In genomic region chr11:106383051-106383790, GRCm38 (mm10) we compare ENCODE assay signal across 11 mouse cellular contexts. TPM values are rescaled to one million over a fixed set of nuclear protein-coding genes. Genes with fewer than 3 reads are reported as not detected.
DNase-seq lines count a peak whose midpoint lies in the region; ATAC-seq and TF ChIP-seq lines count a peak whose summit lies in the region.
"Had no signal": no experiment of that assay in that cellular context is flagged by ENCODE, and none has a peak within 500 bp of the region (broad histone marks: within the 10 kb centered on the region; RNA-seq: fewer than 3 reads in every experiment).

No protein-coding gene starts in this region.

- no peak for TF ChIP-seq CTCF in kidney, postnatal 0 days (IDR thresholded peaks at IDR 0.05; ENCODE audit: low read depth)
- no peak for TF ChIP-seq CTCF in thymus, adult 2 months (IDR thresholded peaks at IDR 0.05; ENCODE audit: borderline replicate concordance, control insufficient read depth, extremely low read depth, insufficient read depth, low read length, poor library complexity)

- no peak for ATAC-seq in kidney, embryonic 14.5 days (ENCODE audit: low FRiP score, low TSS enrichment)
- ATAC-seq in kidney, postnatal 0 days (replicated peaks; ENCODE audit: low FRiP score, low read depth) = no peak
- ATAC-seq: forebrain, embryonic 14.5 days had no signal

- no peaks in the 10 kb centered on the region for H3K27me3 ChIP-seq in kidney, embryonic 14.5 days (ENCODE audit: control insufficient read depth, insufficient read depth, low read length)
- no peaks in the 10 kb centered on the region for H3K27me3 ChIP-seq in kidney, postnatal 0 days (ENCODE audit: insufficient read depth, low read length)
- no peaks in the 10 kb centered on the region for H3K27me3 ChIP-seq in thymus, adult 2 months (ENCODE audit: control insufficient read depth, insufficient read depth, low read length)
- H3K27me3 ChIP-seq: midbrain, embryonic 12.5 days had no signal

- H3K9me3 ChIP-seq in kidney, embryonic 14.5 days (ENCODE audit: control insufficient read depth, low read length) = no peaks in the 10 kb centered on the region
- H3K9me3 ChIP-seq in kidney, postnatal 0 days (replicated peaks; ENCODE audit: low read length) = no peaks in the 10 kb centered on the region
- H3K9me3 ChIP-seq: midbrain, embryonic 12.5 days had no signal

- 76% methylated on average over 6 of the region's 6 CpGs for WGBS in kidney, embryonic 14.5 days
- WGBS in kidney, postnatal 0 days = 71% methylated on average over 6 of the region's 6 CpGs
- 88% methylated on average over 6 of the region's 6 CpGs for WGBS in thymus, adult 2 months

- no peaks in the 10 kb centered on the region for H3K4me1 ChIP-seq in kidney, embryonic 14.5 days (ENCODE audit: control insufficient read depth, insufficient read depth, low read length)
- peaks cover 17% of the 10 kb centered on the region for H3K4me1 ChIP-seq in brown adipose tissue, adult 24 weeks (ENCODE audit: control insufficient read depth, insufficient read depth, insufficient read length, low read length)
- H3K4me1 ChIP-seq in kidney, postnatal 0 days (replicated peaks; ENCODE audit: insufficient read depth, low read length) = no peaks in the 10 kb centered on the region
- peaks cover 8% of the 10 kb centered on the region for H3K4me1 ChIP-seq in thymus, adult 2 months (replicated peaks; ENCODE audit: control insufficient read depth, insufficient read depth, low read length)
- H3K4me1 ChIP-seq: midbrain, embryonic 12.5 days had no signal

- H3K4me3 ChIP-seq in kidney, embryonic 14.5 days (ENCODE audit: low read length) = no peak overlapping the region
- no peak overlapping the region for H3K4me3 ChIP-seq in brown adipose tissue, adult 24 weeks (ENCODE audit: insufficient read depth, low read depth, low read length)
- H3K4me3 ChIP-seq in kidney, postnatal 0 days (replicated peaks; ENCODE audit: low read depth, low read length) = no peak overlapping the region
- H3K4me3 ChIP-seq in thymus, adult 2 months (ENCODE audit: control insufficient read depth, insufficient read depth, low read length) = no peak overlapping the region
- H3K4me3 ChIP-seq: midbrain, embryonic 12.5 days had no signal

- H3K27ac ChIP-seq in kidney, embryonic 14.5 days (ENCODE audit: low read depth, low read length) = peak overlapping the region; percentile 63
- peak overlapping the region; percentile 80 for H3K27ac ChIP-seq in brown adipose tissue, adult 24 weeks (replicated peaks; ENCODE audit: low read depth, low read length)
- peak overlapping the region; percentile 83 for H3K27ac ChIP-seq in kidney, postnatal 0 days
- no peak overlapping the region for H3K27ac ChIP-seq in thymus, adult 2 months (ENCODE audit: control insufficient read depth, insufficient read depth, low read length)
- H3K27ac ChIP-seq: midbrain, embryonic 12.5 days had no signal

- no peaks in the 10 kb centered on the region for H3K36me3 ChIP-seq in kidney, embryonic 14.5 days (ENCODE audit: control insufficient read depth, insufficient read depth, low read length)
- no peaks in the 10 kb centered on the region for H3K36me3 ChIP-seq in kidney, postnatal 0 days (ENCODE audit: insufficient read depth, low read length)
- peaks cover 42% of the 10 kb centered on the region for H3K36me3 ChIP-seq in thymus, adult 2 months (ENCODE audit: control insufficient read depth, insufficient read depth, low read length)
- H3K36me3 ChIP-seq: midbrain, embryonic 12.5 days had no signal

- no peak for TF ChIP-seq POLR2A in thymus, adult 2 months (IDR thresholded peaks at IDR 0.05; ENCODE audit: control insufficient read depth, extremely low read depth, insufficient read depth, low read length, poor library complexity)

- H3K9ac ChIP-seq in kidney, embryonic 14.5 days (ENCODE audit: low read depth, low read length) = no peak overlapping the region
- H3K9ac ChIP-seq in kidney, postnatal 0 days (ENCODE audit: low read depth, low read length) = no peak overlapping the region
- H3K9ac ChIP-seq: midbrain, embryonic 12.5 days had no signal

- no peak for DNase-seq in kidney, postnatal 14 days
- DNase-seq in 416B (ENCODE audit: low read depth) = peak; percentile 76
- no peak for DNase-seq in kidney, postnatal 0 days (ENCODE audit: low spot score)
- DNase-seq in thymus, adult 2 months = no peak
- DNase-seq in cerebellum, postnatal 4 days (ENCODE audit: low spot score in 2 of 2) = no peak
- DNase-seq: right cerebral cortex, postnatal 25 days; thymus, adult 18-20 months had no signal

- no peak overlapping the region for H3K4me2 ChIP-seq in kidney, embryonic 14.5 days (replicated peaks; ENCODE audit: low read depth, low read length)
- no peak overlapping the region for H3K4me2 ChIP-seq in kidney, postnatal 0 days (ENCODE audit: low read length)
- H3K4me2 ChIP-seq: midbrain, embryonic 12.5 days had no signal

RNA-seq across cellular contexts. Expression of gene Icam2, which starts 4.7 kb away (rescaled TPM):
- polyA plus RNA-seq in kidney, embryonic 14.5 days (2014; fragmentation: Nextera tagmentation; extraction: Ambion mirVana) = 65.4 and 76.2 TPM in 2 replicates
- 12.9 and 21.2 TPM in 2 replicates for polyA plus RNA-seq in brown adipose tissue, adult 24 weeks (2012; ENCODE audit: insufficient read depth, insufficient read length, missing spikeins)
- 62.5 and 63.3 TPM in 2 replicates for polyA plus RNA-seq in kidney, postnatal 0 days (2015; fragmentation: Nextera tagmentation; extraction: Ambion mirVana)
- polyA plus RNA-seq in thymus, adult 2 months (2012; rRNA removed) = 185 and 222 TPM in 2 replicates

RNA-seq across cellular contexts. Expression of gene Prr29, which starts 17.9 kb away (rescaled TPM):
- 0.46 and 0.49 TPM in 2 replicates for polyA plus RNA-seq in kidney, embryonic 14.5 days (2014; fragmentation: Nextera tagmentation; extraction: Ambion mirVana)
- polyA plus RNA-seq in brown adipose tissue, adult 24 weeks (2012; ENCODE audit: insufficient read depth, insufficient read length, missing spikeins) = not detected in 2 replicates
- polyA plus RNA-seq in kidney, postnatal 0 days (2015; fragmentation: Nextera tagmentation; extraction: Ambion mirVana) = 0.15 and 0.24 TPM in 2 replicates
- polyA plus RNA-seq in thymus, adult 2 months (2012; rRNA removed) = 30.1 and 31.1 TPM in 2 replicates
- polyA plus RNA-seq: forebrain, embryonic 14.5 days; midbrain, embryonic 12.5 days had no signal

RNA-seq across cellular contexts. Expression of gene Scn4a, which starts 30.1 kb away (rescaled TPM):
- polyA plus RNA-seq in kidney, embryonic 14.5 days (2014; fragmentation: Nextera tagmentation; extraction: Ambion mirVana) = 0.29 and 0.35 TPM in 2 replicates
- 1.4 and 2.6 TPM in 2 replicates for polyA plus RNA-seq in brown adipose tissue, adult 24 weeks (2012; ENCODE audit: insufficient read depth, insufficient read length, missing spikeins)
- polyA plus RNA-seq in kidney, postnatal 0 days (2015; fragmentation: Nextera tagmentation; extraction: Ambion mirVana) = 0.22 and 0.37 TPM in 2 replicates
- polyA plus RNA-seq in thymus, adult 2 months (2012; rRNA removed) = 0.92 and 1.2 TPM in 2 replicates
- polyA plus RNA-seq: forebrain, embryonic 14.5 days; midbrain, embryonic 12.5 days had no signal

Comparison
In these comparisons a context has a peak if more than half of its experiments do, and no peak if none do; other contexts are left out.
1. RNA of gene Prr29, which starts 17.9 kb away (polyA plus RNA-seq): 30.1 to 31.1 TPM in thymus, adult 2 months; 0.46 to 0.49 TPM in kidney, embryonic 14.5 days, 0.15 to 0.24 TPM in kidney, postnatal 0 days and not detected in brown adipose tissue, adult 24 weeks; every median in the first group is over 10 times any median in the second.